Comparison of ENCODE assay signal across 9 mouse cellular contexts in genomic region chr1:88699401-88699800, GRCm38 (mm10). TPM values are rescaled to one million over a fixed set of nuclear protein-coding genes. Genes with fewer than 3 reads are reported as not detected.
DNase-seq lines count a peak whose midpoint lies in the region; ATAC-seq and TF ChIP-seq lines count a peak whose summit lies in the region.
"Had no signal": no experiment of that assay in that cellular context is flagged by ENCODE, and none has a peak within 500 bp of the region (broad histone marks: within the 10 kb centered on the region; RNA-seq: fewer than 3 reads in every experiment).

No protein-coding gene starts in this region.

- 5% methylated on average over 5 of the region's 5 CpGs for WGBS in forebrain, embryonic 14.5 days
- WGBS in hindbrain, postnatal 0 days: 9% methylated on average over 5 of the region's 5 CpGs
- WGBS in lung, embryonic 14.5 days: 6% methylated on average over 5 of the region's 5 CpGs

- no peaks in the 10 kb centered on the region for H3K9me3 ChIP-seq in forebrain, embryonic 14.5 days (replicated peaks; ENCODE audit: control insufficient read depth, low read length)
- H3K9me3 ChIP-seq in hindbrain, postnatal 0 days (ENCODE audit: low read length): no peaks in the 10 kb centered on the region
- no peaks in the 10 kb centered on the region for H3K9me3 ChIP-seq in lung, embryonic 14.5 days (ENCODE audit: low read depth, low read length)

- H3K9ac ChIP-seq in forebrain, embryonic 14.5 days (ENCODE audit: low read length): peak overlapping the region; percentile 99
- H3K9ac ChIP-seq in hindbrain, postnatal 0 days (replicated peaks; ENCODE audit: low read length): peak overlapping the region; percentile 97
- H3K9ac ChIP-seq in lung, embryonic 14.5 days: peak overlapping the region; percentile 93

- H3K27me3 ChIP-seq in forebrain, embryonic 14.5 days (replicated peaks; ENCODE audit: control insufficient read depth, insufficient read depth, low read length): no peaks in the 10 kb centered on the region
- no peaks in the 10 kb centered on the region for H3K27me3 ChIP-seq in hindbrain, postnatal 0 days (ENCODE audit: insufficient read depth, low read length)
- no peaks in the 10 kb centered on the region for H3K27me3 ChIP-seq in lung, embryonic 14.5 days (ENCODE audit: insufficient read depth, low read length)

- TF ChIP-seq CTCF in hindbrain, postnatal 0 days (IDR thresholded peaks at IDR 0.05; ENCODE audit: low read depth): no peak
- no peak for TF ChIP-seq CTCF in lung, embryonic 14.5 days (IDR thresholded peaks at IDR 0.05; ENCODE audit: low read depth)

- peak; percentile 45 for DNase-seq in cerebellum, adult 9-10 months
- DNase-seq in cerebellum, postnatal 36 days: no peak
- DNase-seq in Muller cell, postnatal 12 days (ENCODE audit: inconsistent ontology term): peak; percentile 62
- DNase-seq in forebrain, embryonic 14.5 days (ENCODE audit: low spot score): peak; percentile 82
- peak; percentile 74 for DNase-seq in hindbrain, postnatal 0 days (ENCODE audit: low spot score)
- peak; percentile 82 for DNase-seq in lung, embryonic 14.5 days
- peak; percentile 61 for DNase-seq in retina, embryonic 14.5 days (ENCODE audit: low spot score)
- no peak for DNase-seq in urinary bladder, postnatal 36 days (ENCODE audit: low spot score in 2 of 2)

- H3K4me2 ChIP-seq in forebrain, embryonic 14.5 days (ENCODE audit: low read length): peak overlapping the region; percentile 74
- H3K4me2 ChIP-seq in hindbrain, postnatal 0 days (ENCODE audit: low read depth, low read length): peak overlapping the region; percentile 67
- peak overlapping the region; percentile 80 for H3K4me2 ChIP-seq in lung, embryonic 14.5 days

- no peak for ATAC-seq in forebrain, embryonic 14.5 days
- ATAC-seq in hindbrain, postnatal 0 days: no peak
- ATAC-seq in lung, embryonic 14.5 days (ENCODE audit: insufficient read depth): no peak

- peaks cover 18% of the 10 kb centered on the region for H3K4me1 ChIP-seq in forebrain, embryonic 14.5 days (ENCODE audit: control insufficient read depth, insufficient read depth, low read length)
- H3K4me1 ChIP-seq in hindbrain, postnatal 0 days (ENCODE audit: insufficient read depth, low read length): 0 out of 2 replicates have a peak, but pooled peaks cover 9% of the 10 kb centered on the region
- peaks cover 6% of the 10 kb centered on the region; the same call in 1 of the 2 replicates for H3K4me1 ChIP-seq in lung, embryonic 14.5 days (ENCODE audit: insufficient read depth)

- peak overlapping the region; percentile 94 for H3K4me3 ChIP-seq in forebrain, embryonic 14.5 days (ENCODE audit: low read depth, low read length)
- peak overlapping the region; percentile 92 for H3K4me3 ChIP-seq in hindbrain, postnatal 0 days (ENCODE audit: low read length)
- H3K4me3 ChIP-seq in lung, embryonic 14.5 days (ENCODE audit: low read depth, low read length): peak overlapping the region; percentile 90

- H3K27ac ChIP-seq in forebrain, embryonic 14.5 days (ENCODE audit: low read depth, low read length): peak overlapping the region; percentile 98; the same call in 1 of the 2 replicates
- H3K27ac ChIP-seq in hindbrain, postnatal 0 days: peak overlapping the region; percentile 97
- H3K27ac ChIP-seq in lung, embryonic 14.5 days (ENCODE audit: low read depth): peak overlapping the region; percentile 93

- H3K36me3 ChIP-seq in forebrain, embryonic 14.5 days (ENCODE audit: control insufficient read depth, insufficient read depth, low read length): peaks cover 14% of the 10 kb centered on the region
- no peaks in the 10 kb centered on the region; the same call in 1 of the 2 replicates for H3K36me3 ChIP-seq in hindbrain, postnatal 0 days (ENCODE audit: insufficient read depth, low read length)
- peaks cover 7% of the 10 kb centered on the region; the same call in 1 of the 2 replicates for H3K36me3 ChIP-seq in lung, embryonic 14.5 days (ENCODE audit: insufficient read depth)
- H3K36me3 ChIP-seq: G1E had no signal

RNA-seq across cellular contexts. Expression of gene Arl4c, which starts 2.6 kb away (rescaled TPM):
- polyA plus RNA-seq in forebrain, embryonic 14.5 days (2014; fragmentation: Nextera tagmentation; extraction: Ambion mirVana): 16.3 and 17.4 TPM in 2 replicates
- total RNA-seq in hindbrain, postnatal 0 days (2014; rRNA removed): 69.3 and 83.8 TPM in 2 replicates
- polyA plus RNA-seq in hindbrain, postnatal 0 days (2015; fragmentation: Nextera tagmentation; extraction: Ambion mirVana): 33.4 and 34.7 TPM in 2 replicates
- 11.0 and 12.7 TPM in 2 replicates for polyA plus RNA-seq in lung, embryonic 14.5 days (2014; fragmentation: Nextera tagmentation; extraction: Ambion mirVana)
- polyA plus RNA-seq: G1E had no signal

Comparison
In these comparisons a context has a peak if more than half of its experiments do, and no peak if none do; other contexts are left out.
1. DNase-seq: peak in cerebellum, adult 9-10 months (single experiment), Muller cell, postnatal 12 days (single experiment), forebrain, embryonic 14.5 days (single experiment), hindbrain, postnatal 0 days (single experiment), lung, embryonic 14.5 days (single experiment) and retina, embryonic 14.5 days (single experiment); none in cerebellum, postnatal 36 days (0 of 2) and urinary bladder, postnatal 36 days (0 of 2).
2. Peak in every context shown above with its lines, with median percentiles within 50 percentile points of each other: H3K27ac ChIP-seq, H3K4me2 ChIP-seq, H3K4me3 ChIP-seq and H3K9ac ChIP-seq.